Mouse (Mus musculus) midbrain, postnatal 0 days (tissue): ENCODE results near the gene Fndc8. TPM values are rescaled to one million over a fixed set of nuclear protein-coding genes. Genes with fewer than 3 reads are reported as not detected.
A peak's percentile ranks its signal among the peaks of the same experiment; 100 is the strongest.

ENCODE experiments used
- ATAC-seq: fragments of 200-750 bp; cut with Nextera tagmentation; 2 replicates; pipeline ENCODE4 v1.8.0; 2017; ENCODE audit warnings: moderate number of reproducible peaks, mild to moderate bottlenecking, moderate TSS enrichment, moderate library complexity; ENCODE audit not compliant: low FRiP score
- DNase-seq: peaks from one replicate; pipeline ENCODE4 v3.0.0-alpha.2; 2015; ENCODE audit warnings: low spot score
- H3K27ac ChIP-seq: fragments of 300-500 bp; sonication (generic); 2 replicates; pipeline ENCODE4 v1.5.1; 2014; ENCODE audit warnings: low read depth, mild to moderate bottlenecking, low read length, mixed read lengths
- H3K27me3 ChIP-seq: fragments of 300-500 bp; sonication (generic); 2 replicates; pipeline ENCODE4 v1.6.1; 2014; ENCODE audit warnings: low read length, control low read depth, mixed read lengths; ENCODE audit not compliant: insufficient read depth
- H3K36me3 ChIP-seq: fragments of 300-500 bp; sonication (generic); 2 replicates; pipeline ENCODE4 v1.6.1; 2014; ENCODE audit warnings: low read length, control low read depth, mixed read lengths; ENCODE audit not compliant: insufficient read depth
- H3K4me1 ChIP-seq: fragments of 300-500 bp; sonication (generic); 2 replicates; pipeline ENCODE4 v1.6.1; 2014; ENCODE audit warnings: mild to moderate bottlenecking, control low read depth, antibody characterized with exemption, low read length, mixed read lengths; ENCODE audit not compliant: insufficient read depth
- H3K4me2 ChIP-seq: fragments of 300-500 bp; sonication (generic); 2 replicates; pipeline ENCODE4 v1.6.1; 2014; ENCODE audit warnings: low read depth, mild to moderate bottlenecking, low read length, mixed read lengths; ENCODE audit not compliant: poor library complexity, severe bottlenecking
- H3K4me3 ChIP-seq: fragments of 300-500 bp; sonication (generic); 2 replicates; pipeline ENCODE4 v1.5.1; 2014; ENCODE audit warnings: low read depth, mild to moderate bottlenecking, low read length, moderate library complexity
- H3K9ac ChIP-seq: fragments of 300-500 bp; sonication (generic); replicated peaks from 2 replicates; pipeline ENCODE4 v1.6.1; 2014; ENCODE audit warnings: mild to moderate bottlenecking, low read length, moderate library complexity, mixed read lengths; ENCODE audit not compliant: poor library complexity, severe bottlenecking
- H3K9me3 ChIP-seq: fragments of 300-500 bp; sonication (generic); 2 replicates; pipeline ENCODE4 v1.6.1; 2016; ENCODE audit warnings: low read length, control low read depth
- CTCF ChIP-seq: IDR thresholded peaks from 2 replicates; pipeline ENCODE4 v1.5.1; 2016; ENCODE audit warnings: antibody characterized with exemption, mild to moderate bottlenecking
- WGBS: fragments of 180-500 bp; shearing (Covaris S2); extraction: QIAGEN DNeasy Blood & Tissue Kit; methylation state at CpG from one replicate; pipeline ENCODE4 v1.1.7; 2014; 5-methylcytosine and 5-hydroxymethylcytosine counted together
- polyA plus RNA-seq: library from polyadenylated mRNA; unstranded; fragments of >200 nt; fragmentation: Nextera tagmentation; extraction: Ambion mirVana; gene quantifications from 2 replicates; pipeline ENCODE4 v1.2.1, GENCODE M21; 2015
- total RNA-seq: library from RNA; depleted of rRNA; stranded (reverse); fragments of >200 nt; gene quantifications from 2 replicates; pipeline ENCODE4 v1.2.3, GENCODE M21; 2014

Gene Fndc8
- total and polyA plus RNA-seq, 2 experiments from 2014 or later, result 0.27 TPM; not detected in 1

DNA sequence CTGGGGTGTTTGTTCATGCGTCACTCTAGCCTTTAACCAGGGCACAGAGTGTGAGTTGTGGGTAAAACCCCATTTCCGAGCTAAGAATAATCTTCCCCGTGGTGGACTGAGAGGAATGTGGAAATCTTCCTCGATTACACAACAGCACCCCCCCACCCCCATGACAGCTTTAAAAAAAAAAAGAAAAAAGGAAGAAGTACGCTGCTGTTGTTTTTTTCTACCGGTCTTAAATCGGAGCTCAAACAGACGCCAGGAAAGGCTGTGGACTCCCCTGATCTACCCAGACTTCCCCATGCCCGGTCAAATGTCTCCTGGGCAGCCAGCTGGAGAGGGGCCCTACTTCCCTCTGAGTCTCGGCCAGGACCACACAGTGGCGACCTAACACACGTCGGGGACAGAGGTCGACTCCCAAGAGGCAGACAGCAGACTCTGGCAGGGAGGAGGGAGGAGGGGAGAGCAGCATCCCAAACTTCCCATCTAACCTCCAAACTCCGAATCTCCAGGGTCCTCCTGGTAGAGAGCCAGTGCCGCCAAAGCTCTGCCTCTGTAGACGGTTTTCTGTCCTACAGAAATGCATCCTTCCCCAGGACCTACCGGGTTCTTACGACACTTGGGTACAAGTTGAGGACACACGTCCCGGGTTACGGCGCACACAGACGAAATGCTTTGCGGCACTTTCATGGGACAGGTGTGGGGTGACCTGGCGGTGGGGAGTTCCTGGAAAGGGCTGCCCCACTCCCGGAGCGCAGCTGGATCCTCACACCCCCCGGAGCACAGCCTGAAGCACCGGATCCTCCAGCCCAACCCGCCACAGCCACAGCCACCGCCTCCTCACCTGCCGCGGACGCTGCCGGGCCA, 21.5 kb upstream of the Fndc8 start:
- TF ChIP-seq CTCF, result no peak
- ATAC-seq, result peak; percentile 41
- no peaks in the 10 kb centered on the region for H3K27me3 ChIP-seq

DNA sequence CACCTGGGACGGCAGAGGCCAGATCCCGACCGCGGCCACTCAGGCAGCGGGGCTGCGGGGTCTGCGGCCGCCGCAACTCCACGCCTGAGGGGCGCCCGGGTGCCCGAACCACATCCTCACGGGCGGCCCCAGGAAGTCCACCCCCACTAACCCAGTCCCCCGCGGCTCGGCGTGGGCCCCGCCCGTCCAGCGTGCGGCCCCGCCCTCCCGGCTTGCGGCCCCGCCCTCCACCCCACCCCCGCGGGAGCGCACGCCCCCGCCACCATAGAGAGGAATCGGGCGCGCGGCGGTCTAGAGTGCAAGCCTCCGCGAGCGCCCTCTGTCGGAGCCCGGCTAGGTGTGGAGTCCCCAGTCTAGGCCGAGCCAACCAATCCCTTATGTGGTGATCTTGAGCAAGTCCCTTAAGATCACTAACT, 20.9 kb upstream of the Fndc8 start, which contains the start of gene Rffl:
Gene Rffl, minus strand, starts transcription at position 180 of the 416 bp plus-strand sequence.
- H3K27ac ChIP-seq, result no peak within 1 kb of the TSS
- peak within 1 kb of the TSS; percentile 73 for H3K4me3 ChIP-seq
- H3K4me1 ChIP-seq, result no peaks in the 10 kb centered on the region
- peak; percentile 96 for ATAC-seq
- H3K9ac ChIP-seq, result peak within 1 kb of the TSS; percentile 67
- H3K27me3 ChIP-seq, result no peaks in the 10 kb centered on the region
- H3K9me3 ChIP-seq, result no peaks in the 10 kb centered on the region
- H3K4me2 ChIP-seq, result peak within 1 kb of the TSS; percentile 85
- peak; percentile 95 for DNase-seq
- peak; percentile 84 for TF ChIP-seq CTCF
- H3K36me3 ChIP-seq, result no peaks in the 10 kb centered on the region
- WGBS, result 2% methylated on average over 36 of the region's 43 CpGs

More for the DNA sequence above, 21.5 kb upstream of the Fndc8 start:
- Histone ChIP-seq H3K36me3 (no peaks in the 10 kb centered on the region), H3K4me1 (no peaks in the 10 kb centered on the region), H3K27ac (no peak overlapping the region), H3K9ac (peak overlapping the region; percentile 67), H3K9me3 (no peaks in the 10 kb centered on the region), H3K4me3 (peak overlapping the region; percentile 73), H3K4me2 (peak overlapping the region; percentile 85)
- WGBS, result 4% methylated on average over 36 of the region's 36 CpGs
- no peak for DNase-seq

DNA sequence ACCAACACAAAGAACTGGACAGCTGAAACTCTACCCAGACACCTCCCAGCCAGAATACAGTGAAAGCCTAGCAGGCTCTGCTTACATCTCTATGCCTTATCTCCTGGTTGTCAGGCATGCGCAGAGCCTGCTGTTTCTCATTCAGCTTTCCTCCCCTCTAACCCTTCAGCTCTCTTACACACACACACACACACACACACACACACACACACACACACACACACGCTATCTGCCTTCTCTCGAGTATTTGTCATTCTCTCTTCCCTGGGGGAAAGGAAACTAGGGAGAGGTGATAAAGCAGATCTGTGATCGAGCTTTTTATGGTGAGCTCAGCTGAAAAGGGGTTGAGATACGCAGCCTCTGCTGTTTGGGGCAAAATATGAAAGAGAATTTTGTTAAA, 17.0 kb upstream of the Fndc8 start:
- Histone ChIP-seq H3K9me3 (no peaks in the 10 kb centered on the region), H3K4me1 (no peaks in the 10 kb centered on the region), H3K27me3 (no peaks in the 10 kb centered on the region), H3K4me3 (no peak overlapping the region), H3K27ac (no peak overlapping the region), H3K4me2 (no peak overlapping the region), H3K9ac (no peak overlapping the region), H3K36me3 (no peaks in the 10 kb centered on the region)
- DNase-seq (no peak), ATAC-seq (no peak)
- TF ChIP-seq CTCF, result no peak
- 69% methylated on average over 5 of the region's 5 CpGs for WGBS

DNA sequence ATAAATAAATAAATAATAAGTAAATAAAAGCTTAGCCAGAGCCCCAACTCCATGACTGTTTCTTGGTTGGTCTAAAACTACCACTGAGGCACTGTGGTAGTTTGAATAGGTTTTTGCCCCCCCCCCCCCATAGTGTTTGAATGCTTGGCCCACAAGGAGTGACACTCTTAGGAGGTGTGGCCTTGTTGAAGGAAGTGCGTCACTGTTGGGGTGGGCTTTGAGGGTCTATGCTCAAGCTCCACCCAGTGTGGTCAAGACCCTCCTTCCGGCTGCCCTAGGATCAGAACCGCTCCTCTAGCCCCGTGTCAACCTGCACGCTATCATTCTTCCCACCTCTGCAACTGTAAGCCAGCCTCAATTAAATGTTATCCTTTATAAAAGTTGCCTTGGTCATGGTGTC, 16.3 kb upstream of the Fndc8 start:
- no peak overlapping the region for H3K4me2 ChIP-seq
- 91% methylated on average over 5 of the region's 5 CpGs for WGBS
- H3K4me3 ChIP-seq, result no peak overlapping the region
- H3K9ac ChIP-seq, result no peak overlapping the region
- ATAC-seq (no peak), DNase-seq (no peak)
- no peak for TF ChIP-seq CTCF
- no peaks in the 10 kb centered on the region for H3K4me1 ChIP-seq
- no peaks in the 10 kb centered on the region for H3K9me3 ChIP-seq
- no peak overlapping the region for H3K27ac ChIP-seq
- H3K36me3 ChIP-seq, result no peaks in the 10 kb centered on the region
- H3K27me3 ChIP-seq, result no peaks in the 10 kb centered on the region

DNA sequence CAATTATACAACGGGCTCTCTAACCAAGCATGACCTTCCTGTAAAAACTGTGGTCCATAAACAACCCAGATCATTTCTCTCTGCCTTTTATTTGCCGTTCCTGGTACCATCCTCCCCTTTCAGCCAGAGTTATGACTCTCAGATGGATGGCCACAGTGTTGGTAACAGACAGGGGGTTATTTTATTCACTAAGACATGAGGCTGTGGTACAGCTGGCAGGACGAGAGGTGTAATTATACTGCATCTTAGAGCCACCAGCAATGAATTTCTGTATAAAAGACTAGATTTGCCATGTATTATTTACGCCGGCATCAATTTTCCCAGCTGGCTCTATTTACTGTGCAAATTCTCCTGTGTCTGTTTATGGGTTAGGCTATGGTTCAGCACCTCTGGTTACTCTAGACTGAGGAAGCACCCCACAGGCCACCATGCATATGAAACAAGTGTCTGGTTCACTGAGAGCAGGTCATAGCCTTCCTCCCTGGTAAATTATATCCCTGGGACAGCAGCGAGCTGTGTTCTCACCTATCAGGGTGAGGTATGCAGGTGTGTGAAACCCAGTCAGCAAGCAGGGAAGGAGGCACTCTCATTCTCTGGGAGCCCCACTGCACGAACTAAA, 14.1 kb upstream of the Fndc8 start:
- H3K4me2 ChIP-seq, result no peak overlapping the region
- H3K27me3 ChIP-seq, result no peaks in the 10 kb centered on the region
- no peak for ATAC-seq
- no peak for TF ChIP-seq CTCF
- DNase-seq, result no peak
- no peaks in the 10 kb centered on the region for H3K36me3 ChIP-seq
- H3K4me1 ChIP-seq, result no peaks in the 10 kb centered on the region
- H3K4me3 ChIP-seq, result no peak overlapping the region
- WGBS, result 82% methylated on average over 7 of the region's 7 CpGs
- no peak overlapping the region for H3K9ac ChIP-seq
- no peak overlapping the region for H3K27ac ChIP-seq
- H3K9me3 ChIP-seq, result no peaks in the 10 kb centered on the region

GRCm38 (mm10) chr11:82883180-82883579, 8.7 kb upstream of the Fndc8 start:
- H3K9ac ChIP-seq, result no peak overlapping the region
- ATAC-seq, result no peak
- H3K4me1 ChIP-seq, result no peaks in the 10 kb centered on the region
- TF ChIP-seq CTCF, result no peak
- H3K36me3 ChIP-seq, result no peaks in the 10 kb centered on the region
- no peak overlapping the region for H3K4me3 ChIP-seq
- no peak for DNase-seq
- H3K27ac ChIP-seq, result no peak overlapping the region
- WGBS, result 72% methylated on average over 8 of the region's 8 CpGs
- H3K4me2 ChIP-seq, result no peak overlapping the region
- H3K9me3 ChIP-seq, result no peaks in the 10 kb centered on the region
- no peaks in the 10 kb centered on the region for H3K27me3 ChIP-seq
